Mouse (Mus musculus) heart, postnatal 36 days (tissue): Measurements from ENCODE around the gene Fam160a1. TPM values are rescaled to one million over a fixed set of nuclear protein-coding genes. Genes with fewer than 3 reads are reported as not detected.
A peak's percentile ranks its signal among the peaks of the same experiment; 100 is the strongest.

Source experiments
- DNase-seq, 2 experiments: peaks; one replicate each; pipeline ENCODE4 v3.0.0; 2021 to 2022
- intact Hi-C: fragments of 180-260 bp; cut with DNase I; formaldehyde crosslinking; loops from one replicate; pipeline ENCODE4 v1.15.1; 2025
- total RNA-seq, 2 experiments: library from RNA; stranded (reverse); gene quantifications; 2 replicates each; pipeline ENCODE4 v1.2.3; 2021

Gene Fam160a1
- total RNA-seq, 2 experiments from 2014 or later = 46.4 to 67.6 TPM

DNA sequence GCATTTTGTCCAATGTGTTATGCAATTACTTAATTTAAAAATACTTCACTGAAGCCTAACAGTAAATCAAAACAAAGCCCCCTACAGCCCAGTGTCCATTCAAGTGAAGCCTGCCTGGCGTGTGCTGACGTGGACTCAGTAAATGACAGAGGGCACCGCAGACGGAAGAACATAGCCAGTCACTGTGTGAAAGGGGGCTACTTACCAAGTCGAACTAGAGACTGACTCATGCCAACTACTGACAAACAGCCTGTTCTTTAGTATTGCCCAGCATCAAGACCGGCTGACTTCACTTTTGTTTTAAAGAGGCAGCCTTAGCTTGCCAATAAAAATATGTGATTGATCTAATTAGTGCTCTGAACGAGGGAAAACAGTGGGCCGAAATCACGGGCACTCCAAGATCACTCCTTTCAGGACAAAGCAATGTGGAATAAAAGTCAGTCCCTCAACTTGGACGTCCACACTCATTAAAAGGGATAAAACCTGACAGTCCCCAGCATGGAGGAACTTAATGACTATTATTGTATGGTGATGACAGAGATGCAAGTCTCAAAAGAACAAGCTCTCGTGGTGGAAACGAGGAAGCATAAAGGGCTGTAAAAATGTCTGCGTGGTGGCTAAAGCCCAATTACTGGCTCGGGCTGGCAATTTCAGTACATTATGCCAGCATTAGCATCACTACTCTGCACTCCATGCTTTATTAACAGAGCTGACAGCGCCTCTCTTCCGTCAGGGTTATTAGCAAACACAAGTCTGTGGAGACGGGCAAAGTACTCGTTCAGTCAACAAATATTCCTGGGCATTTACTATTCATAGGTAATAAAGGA, 52.9 kb downstream of the Fam160a1 start:
- no peak for DNase-seq
- intact Hi-C loops = no loop called here

DNA sequence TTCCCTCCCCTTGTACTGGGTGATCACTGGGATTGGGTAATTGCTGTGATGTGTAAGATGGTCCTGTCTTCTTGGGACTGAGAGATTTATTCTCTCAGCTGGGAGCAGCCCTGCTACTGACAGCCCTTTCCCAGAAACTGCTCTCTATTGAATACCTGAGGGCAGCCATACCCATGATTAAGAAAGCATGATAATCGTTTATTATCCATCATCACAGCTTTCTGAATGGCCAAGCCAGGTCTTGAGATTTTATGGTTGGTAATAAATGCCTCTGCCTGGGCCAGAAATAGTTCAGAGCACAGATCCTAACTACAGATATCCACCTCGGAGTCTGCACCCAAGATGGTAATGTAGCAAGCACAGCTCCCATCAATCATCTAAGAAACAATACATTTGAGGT, 59.1 kb downstream of the Fam160a1 start:
- intact Hi-C loops = no loop called here
- no peak for DNase-seq

DNA sequence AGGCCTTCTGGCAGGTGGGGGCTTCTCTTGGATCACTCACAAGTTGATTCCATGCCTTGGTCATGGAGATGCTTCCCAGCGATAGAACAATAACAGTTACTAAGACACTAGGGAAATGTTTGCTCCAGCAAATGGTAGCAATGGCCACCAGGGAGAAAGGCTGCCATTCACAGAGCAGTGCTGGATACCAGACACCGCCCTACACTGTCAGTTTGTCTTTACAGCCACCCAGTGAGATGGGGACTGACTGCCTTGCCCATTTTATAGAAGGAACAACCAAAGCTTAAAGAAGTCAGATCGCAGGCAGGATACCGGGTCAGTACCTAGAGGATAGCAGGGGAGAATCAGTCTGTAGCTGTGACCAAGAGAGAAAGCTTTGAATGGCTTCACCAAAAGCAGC, 59.7 kb downstream of the Fam160a1 start:
- no peak for DNase-seq
- intact Hi-C loops = no loop called here

DNA sequence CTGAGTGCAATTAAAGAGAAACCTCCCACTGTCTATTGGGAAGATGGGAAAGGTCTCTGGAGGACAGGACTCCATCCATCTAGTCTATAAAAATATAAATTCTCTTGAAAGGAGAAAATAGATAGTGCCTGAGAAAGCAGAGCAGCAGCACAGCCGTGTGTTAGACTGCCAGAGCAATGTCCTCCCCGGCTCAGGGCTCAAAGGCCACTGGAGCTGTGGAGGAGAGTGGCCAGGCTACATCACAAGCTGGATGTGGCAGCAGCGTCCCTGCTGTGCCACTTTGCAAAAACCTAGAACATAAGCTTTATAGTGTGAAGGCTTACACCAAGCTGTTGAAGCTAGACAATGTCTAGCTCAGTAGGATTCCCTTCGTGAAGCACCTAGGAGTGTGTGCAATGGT, 67.7 kb downstream of the Fam160a1 start:
- no peak for DNase-seq
- intact Hi-C loops = no loop called here

DNA sequence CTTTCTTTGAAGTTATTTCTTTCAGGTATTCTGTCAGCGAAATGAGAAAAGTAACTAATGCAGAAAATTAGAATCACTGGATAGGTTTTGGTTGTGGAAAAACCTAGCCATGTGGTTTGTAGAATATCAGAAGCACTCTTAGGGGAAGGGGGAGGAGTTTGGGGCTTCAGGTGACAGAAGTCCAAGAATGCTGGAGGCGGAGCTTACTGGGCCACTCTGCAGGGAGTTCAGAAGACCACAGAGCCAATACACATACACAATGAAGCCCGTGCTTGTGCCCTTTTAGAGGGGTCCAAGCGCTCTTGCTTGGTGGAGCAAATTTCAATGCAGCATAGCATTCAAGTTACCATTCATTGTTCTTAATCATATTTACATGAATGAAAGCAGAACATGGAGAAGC, 68.2 kb downstream of the Fam160a1 start:
- DNase-seq = no peak
- intact Hi-C loops = no loop called here

DNA sequence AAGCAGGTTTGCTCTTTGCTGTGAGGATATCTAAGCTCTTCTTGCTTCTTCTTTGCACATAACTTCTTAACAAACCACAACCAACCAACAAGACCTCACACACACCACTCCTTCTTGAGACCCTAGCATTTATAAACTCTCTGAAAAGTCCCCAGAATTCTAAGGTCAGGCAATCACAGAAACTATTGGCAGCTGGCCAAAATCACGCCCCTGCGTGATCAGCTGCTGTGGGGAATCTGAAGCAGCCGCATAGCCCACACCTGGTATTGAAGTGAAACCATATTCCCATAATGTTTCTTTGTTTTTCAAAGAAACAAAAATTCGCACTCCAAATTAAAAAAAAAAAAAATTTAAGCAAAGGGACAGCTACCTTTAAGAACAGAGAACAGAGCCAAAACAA, 71.0 kb downstream of the Fam160a1 start:
- DNase-seq = no peak
- intact Hi-C loops = no loop called here

DNA sequence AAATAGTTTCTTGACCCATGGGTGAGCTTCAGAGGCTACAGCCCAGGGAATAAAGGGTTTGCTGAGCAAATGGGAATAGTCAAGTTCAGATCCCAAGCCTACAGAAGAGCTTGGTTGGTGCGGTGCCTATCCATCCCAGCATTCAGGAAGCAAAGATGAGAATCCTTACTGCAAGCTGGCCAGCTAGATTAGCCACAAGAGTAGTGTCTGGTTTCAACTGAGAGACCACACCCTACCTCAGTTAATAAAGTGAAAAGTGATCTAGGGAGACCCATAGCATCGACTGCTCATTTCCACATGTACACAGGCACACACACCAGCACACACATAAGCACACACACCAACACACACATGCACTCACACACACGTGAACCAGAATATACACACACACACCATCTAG, 75.3 kb downstream of the Fam160a1 start:
- no peak for DNase-seq
- intact Hi-C loops = no loop called here

DNA sequence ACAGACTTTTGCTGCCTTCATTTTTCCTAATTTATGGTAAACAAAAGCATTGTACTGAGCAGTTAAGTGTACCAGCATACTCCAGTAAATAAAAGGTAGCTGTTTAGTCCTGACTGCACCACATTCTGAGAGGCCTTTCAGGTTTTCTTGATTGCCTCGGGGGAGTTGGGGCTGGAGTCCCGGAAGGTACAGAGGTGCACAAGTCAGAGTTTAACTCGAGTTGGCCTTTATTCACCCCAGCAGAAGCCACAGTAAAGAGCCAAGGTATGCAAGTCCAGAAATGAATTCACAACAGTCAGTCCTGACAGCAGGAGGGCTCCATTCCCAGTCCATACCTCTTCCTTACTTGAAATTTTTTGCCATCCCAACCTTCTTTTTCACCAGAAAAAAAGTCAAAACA, 78.5 kb downstream of the Fam160a1 start:
- no peak for DNase-seq
- intact Hi-C loops = no loop called here

DNA sequence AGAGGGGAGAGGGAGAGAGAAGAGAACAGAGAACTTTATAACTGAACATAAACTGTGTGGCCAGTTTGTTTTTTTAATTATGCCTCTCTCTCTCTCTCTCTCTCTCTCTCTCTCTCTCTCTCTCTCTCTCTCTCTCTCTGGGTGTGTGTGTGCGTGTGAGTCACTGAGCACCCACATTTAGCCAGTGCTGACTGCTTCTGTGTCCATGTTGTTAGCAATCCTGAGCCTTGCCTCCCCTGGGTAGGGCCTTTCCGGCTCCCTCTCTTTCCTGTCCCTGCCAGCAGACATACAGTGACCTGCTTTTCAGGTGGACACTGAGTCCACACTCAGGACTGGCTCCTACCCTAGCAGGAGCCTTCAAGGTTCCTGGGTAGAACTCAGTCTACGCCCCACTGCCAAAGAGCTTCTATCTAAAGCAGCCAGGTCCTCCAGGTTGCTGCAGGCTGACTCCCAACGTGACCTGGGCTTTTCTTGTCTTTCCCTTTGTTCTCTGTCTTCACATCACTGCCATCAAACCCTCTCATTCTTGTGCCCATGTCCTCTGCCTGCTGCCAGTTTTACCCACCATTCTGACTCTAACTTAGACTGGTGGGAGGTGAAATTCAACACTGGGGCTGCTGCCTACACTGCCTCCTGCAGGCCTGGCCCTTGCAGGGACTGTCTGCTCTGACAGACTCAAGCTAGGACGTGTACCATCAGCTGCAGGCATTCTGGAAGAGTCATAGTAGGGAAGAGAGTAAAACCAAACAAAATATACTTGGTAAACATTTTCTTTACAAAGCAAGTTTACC, 83.0 kb downstream of the Fam160a1 start:
- intact Hi-C loops = no loop called here
- no peak for DNase-seq

DNA sequence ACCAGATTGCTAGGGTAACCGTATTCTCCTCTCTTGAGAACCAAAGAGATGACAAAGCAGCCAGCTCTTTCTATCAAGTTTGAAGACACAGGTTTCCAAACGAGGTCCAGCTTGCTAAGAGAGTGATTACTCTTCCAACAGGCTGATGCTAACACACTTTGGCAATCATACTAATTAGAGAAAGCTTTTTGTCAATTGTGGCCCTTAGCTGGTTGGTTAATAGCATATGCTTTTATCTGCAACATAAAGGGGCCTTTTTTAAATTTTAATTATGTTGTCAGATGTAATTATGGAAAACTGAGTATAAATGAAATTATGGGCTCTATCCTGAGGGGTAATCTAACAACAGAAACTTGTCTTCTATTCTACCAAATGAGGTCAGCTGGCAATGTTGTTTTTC, 89.9 kb downstream of the Fam160a1 start:
- intact Hi-C loops = no loop called here
- no peak for DNase-seq

DNA sequence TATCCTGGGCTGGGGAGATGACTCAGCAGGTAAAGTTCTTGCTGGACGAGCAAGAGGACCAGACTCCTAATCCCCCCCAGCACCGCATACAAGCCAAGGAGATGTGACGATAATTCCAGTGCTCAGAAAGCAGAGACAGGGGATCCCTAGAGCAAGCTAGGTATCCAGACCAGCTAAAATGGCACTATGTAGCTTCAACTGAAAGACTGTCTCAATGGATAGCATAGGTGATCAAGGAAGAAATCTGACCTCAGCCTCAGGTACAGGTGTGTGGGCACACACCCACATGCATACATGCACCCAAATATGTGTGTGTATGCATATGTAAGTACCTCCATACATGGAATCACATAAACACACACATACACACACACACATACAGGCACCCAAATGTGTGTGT, 91.1 kb downstream of the Fam160a1 start:
- intact Hi-C loops = no loop called here
- DNase-seq = no peak

DNA sequence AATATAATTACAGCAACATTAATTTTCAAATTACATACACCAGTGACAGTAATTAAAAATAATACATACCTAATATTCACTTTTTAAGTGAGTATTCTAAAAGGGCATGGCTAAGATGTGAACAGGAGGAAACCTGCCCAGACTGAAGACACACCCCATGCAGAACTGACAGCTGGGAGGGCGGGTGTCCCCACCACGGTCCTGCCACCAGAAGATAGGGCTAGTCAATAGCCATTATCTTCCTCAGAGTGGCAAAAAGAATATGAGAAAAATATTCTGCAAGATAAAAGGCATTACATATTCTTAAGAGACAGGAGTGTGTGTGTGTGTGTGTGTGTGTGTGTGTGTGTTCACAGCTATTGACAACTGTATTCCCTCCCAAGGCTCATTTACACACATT, 92.0 kb downstream of the Fam160a1 start:
- no peak for DNase-seq
- intact Hi-C loops = no loop called here

DNA sequence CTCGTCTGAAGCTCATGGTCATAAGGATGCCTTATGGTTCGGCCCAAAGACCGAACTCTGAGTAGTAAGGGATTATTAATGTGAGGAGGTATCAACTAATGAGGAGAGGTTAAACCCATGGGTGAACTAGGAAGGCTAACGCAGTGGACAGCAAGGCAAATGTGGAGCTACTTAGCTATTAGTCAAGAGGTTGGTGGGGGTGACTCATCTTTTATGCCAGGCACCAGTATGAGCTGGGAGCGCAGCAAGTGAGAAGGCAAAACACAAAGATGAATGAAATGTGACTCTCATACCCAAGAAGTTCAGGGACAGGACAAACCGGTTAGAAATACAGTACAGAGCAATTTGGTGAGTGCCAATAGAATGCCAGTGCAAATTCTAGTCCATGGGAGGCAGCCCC, 94.5 kb downstream of the Fam160a1 start:
- intact Hi-C loops = no loop called here
- no peak for DNase-seq

DNA sequence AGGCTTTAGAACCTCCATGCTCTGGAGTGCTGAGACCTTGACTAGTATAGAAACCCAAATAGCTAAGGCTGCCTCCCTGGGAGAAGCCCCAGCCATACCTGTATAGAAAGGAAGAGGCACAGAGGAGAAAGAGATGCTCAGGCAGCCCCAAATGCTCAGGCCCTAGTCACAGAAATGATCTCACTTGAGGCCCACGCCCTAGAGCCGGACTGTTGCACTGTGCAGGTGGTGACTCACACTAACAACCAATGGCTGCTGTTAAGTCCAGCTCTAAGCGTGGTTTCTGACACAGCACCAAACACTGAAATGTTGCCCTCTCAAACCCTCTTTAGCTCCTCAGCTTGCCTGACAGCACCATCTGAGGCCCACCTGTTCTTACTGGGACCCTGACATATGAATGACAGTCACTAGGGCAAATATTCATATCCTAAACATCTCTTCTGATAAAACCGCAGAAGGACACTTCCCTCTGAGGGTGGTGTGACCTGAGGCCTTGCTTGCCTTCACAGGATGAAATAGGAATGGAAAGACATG, 101.3 kb downstream of the Fam160a1 start:
- no peak for DNase-seq
- intact Hi-C loops = no loop called here

DNA sequence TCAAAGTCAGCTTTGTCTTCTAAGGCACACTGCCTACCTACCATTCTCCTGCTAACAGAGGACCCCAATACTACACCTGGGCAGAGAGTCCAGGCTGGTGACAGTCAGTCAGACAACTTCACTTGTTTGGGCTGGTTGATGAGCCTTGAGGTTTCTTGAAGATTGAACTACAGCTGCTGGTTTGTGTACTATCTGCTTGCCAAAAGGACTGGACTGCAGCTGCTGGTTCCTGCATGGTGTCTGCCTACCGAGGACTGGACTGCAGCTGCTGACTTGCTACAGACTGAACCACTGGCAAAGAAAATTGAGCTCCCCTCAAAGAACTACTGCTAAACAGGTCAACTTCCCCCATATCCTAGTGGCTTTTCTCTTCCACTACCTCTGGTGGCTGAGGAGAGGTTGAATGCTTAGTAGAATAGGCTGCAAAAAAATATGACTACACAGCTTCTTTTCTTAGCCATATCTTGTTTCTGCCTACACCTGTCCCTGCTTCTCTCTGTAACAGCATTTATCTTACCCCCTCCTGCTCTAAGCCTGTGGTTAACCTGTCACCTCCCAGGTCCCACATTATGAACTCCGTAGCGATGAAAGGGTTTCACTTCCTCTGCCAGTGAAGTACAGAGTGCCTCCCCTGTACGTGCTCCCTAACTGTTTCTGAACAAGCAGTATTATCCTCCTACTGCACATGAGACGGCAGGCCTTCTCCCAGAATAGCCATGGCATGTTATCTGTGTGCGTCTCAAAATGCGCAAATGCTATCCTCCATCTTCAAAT, 103.0 kb downstream of the Fam160a1 start:
- intact Hi-C loops = no loop called here
- no peak for DNase-seq

DNA sequence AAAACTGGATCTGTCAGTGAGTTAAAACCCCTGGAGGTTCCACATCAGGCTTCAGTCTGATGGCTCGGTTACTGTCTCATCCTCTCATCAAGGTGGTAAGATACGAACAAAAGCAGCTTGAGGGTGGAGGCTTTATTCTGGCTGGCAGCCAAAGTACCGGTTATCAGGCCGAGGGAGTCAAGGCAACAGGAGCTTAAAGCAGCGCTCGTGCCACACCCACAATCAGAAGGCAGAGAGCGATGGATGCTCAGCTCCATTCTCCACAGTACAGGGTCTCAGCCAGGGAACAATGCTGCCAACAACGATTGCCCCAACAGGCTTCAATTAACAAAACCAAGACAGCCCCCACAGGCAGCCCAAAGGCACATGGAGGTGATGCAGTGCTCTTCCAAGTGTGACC, 106.4 kb downstream of the Fam160a1 start:
- DNase-seq = no peak
- intact Hi-C loops = no loop called here

DNA sequence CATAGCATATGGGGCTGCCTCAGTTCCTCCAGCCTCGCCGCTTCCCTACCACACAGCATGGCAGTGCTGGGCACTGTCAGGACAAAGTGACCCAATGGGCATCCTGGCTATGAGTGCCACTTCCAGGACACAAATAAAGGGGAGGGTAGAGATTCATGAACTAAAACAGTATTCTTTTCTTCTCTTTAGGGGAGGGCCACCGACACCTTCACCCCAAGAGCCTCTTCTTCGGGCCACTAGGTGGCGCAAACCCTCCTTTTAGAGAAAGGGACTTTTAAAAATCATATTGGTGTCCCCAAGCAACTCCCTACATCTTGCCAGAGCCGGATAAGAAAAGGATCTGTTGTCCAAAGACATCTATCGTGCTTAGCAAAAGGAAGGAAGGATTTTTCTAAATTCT, 109.7 kb downstream of the Fam160a1 start:
- DNase-seq = peak; percentile 36 to 67
- intact Hi-C loops = loop anchor here (1.0 to 5.0 kb wide), 3 partner anchors 211 to 420 kb away; no protein-coding TSS in a partner anchor

DNA sequence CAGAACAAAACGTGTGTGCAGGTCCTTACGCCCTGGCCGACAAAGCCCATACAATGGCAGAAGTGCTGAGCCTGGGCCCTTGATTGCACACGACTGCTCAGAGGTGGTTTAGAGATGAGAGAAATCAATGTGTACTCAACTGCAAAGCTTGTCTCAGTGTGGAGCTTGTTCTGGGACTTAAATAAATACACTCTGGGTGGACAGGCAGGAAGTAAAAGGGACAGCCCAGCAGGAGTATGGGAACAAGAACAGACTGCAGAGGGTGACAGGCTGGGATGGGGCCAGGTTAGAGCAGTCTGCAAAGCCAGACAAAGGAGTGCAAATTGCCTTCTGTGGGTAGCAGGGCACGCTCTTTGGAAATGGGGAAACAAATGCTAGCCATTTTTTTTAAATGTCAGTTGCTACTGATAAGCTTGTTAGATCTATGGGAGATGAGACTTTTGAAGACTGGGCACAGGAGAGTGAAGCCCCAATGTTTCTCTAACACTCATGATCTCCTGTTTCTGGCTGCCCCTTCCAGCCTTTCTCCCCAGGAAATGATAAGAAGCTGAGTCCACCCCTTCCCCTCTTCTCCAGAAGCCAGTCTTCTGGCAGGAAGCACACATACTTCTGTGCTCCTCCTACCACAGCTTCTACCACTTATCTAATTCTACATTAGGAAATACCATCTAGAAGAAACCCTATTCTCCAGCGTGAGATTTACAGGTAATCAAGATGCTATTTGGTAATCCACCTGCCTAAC, 113.8 kb downstream of the Fam160a1 start:
- intact Hi-C loops = no loop called here
- DNase-seq = no peak

DNA sequence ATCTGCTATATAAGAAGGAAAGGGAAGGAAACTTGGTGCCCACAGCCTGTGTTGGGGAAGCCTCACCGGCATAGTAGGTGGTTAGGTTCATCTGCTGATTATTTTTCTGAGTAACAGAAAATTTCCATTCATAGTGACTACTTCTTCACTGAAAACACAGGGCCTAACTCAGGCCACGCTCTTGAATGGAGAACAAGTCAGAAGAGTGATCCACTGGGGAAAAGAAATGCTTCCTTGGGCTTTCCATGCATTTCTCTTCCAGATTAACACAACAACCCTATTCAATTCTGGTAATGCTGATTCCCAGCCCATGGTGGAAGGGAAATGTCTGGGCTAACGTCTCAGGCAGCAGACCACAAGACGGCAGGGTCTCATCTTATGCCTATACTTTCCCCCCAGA, 118.6 kb downstream of the Fam160a1 start:
- intact Hi-C loops = no loop called here
- DNase-seq = no peak

DNA sequence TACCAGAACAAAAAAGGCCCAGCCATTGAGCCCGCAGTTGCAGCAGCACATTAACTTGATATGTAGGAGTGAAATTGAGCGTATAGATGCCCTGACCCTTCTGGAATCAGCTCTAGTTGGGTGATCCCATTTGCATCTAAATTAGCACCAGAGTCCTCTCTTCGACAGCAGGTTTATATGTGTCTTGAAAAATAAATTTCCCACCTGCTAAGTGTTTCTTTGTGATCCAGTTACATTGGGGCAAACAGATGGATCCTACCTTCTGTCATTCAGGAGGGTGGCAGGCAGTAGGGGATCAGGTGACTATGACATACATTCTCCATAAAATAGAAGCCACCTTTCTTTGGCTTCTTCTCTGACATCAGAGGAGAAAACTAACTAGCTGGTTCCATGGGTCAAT, 122.0 kb downstream of the Fam160a1 start:
- DNase-seq = no peak
- intact Hi-C loops = no loop called here
